Mouse (Mus musculus) cerebellum, adult (tissue): Measurements from ENCODE around the gene Cbx6.

Source experiments
- ATAC-seq: cut with Nextera tagmentation; 2 replicates; pipeline ENCODE4 v1.9.2; 2017; ENCODE audit warnings: mild to moderate bottlenecking, moderate library complexity, mixed read lengths; ENCODE audit not compliant: insufficient number of reproducible peaks, low FRiP score, low TSS enrichment

Cbx6 gene

GRCm38 (mm10) chr15:79805246-79805645 is 29.2 kb downstream of the Cbx6 start:
- ATAC-seq: no peak

DNA sequence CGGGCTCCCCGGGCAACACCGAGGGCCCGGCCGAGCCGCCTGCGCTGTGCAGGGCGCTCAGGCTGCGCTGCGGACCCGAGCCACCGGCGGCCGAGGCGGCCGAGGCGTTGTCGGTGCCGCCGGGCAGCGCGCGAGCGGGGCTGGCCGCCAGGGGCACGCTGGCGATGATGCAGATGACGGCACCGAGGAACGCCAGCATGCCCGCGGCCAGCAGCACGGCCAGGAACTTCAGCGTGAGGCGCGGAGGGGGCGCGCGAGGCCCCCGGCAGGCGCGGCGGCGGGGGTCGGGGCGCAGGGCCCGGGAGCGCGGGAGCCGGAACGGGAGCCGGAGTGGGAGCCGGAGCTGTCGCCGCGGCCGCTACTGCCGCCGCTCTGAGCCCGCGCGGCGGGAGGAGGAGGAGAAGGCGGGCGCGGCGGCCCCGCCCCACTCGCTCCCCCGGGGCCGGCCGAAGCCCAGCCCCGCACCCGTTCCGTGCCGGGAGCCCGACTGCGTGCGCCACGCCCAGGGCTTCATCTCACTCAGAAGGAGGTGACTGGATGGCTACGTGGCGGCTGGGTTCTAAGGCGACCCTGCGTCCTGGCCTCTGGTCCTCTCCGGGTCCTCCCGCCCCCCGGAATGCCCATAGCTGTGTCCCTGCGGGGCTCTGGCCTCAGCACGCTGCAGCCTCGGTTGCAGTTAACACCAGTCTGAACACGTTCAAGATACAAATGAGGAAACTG is 30.0 kb downstream of the Cbx6 start, which contains the start of gene Nptxr:
Nptxr (minus strand) TSS at position 415 of the 720 bp plus-strand sequence.
- ATAC-seq: peak; percentile 56; the same call in 1 of the 2 replicates

DNA sequence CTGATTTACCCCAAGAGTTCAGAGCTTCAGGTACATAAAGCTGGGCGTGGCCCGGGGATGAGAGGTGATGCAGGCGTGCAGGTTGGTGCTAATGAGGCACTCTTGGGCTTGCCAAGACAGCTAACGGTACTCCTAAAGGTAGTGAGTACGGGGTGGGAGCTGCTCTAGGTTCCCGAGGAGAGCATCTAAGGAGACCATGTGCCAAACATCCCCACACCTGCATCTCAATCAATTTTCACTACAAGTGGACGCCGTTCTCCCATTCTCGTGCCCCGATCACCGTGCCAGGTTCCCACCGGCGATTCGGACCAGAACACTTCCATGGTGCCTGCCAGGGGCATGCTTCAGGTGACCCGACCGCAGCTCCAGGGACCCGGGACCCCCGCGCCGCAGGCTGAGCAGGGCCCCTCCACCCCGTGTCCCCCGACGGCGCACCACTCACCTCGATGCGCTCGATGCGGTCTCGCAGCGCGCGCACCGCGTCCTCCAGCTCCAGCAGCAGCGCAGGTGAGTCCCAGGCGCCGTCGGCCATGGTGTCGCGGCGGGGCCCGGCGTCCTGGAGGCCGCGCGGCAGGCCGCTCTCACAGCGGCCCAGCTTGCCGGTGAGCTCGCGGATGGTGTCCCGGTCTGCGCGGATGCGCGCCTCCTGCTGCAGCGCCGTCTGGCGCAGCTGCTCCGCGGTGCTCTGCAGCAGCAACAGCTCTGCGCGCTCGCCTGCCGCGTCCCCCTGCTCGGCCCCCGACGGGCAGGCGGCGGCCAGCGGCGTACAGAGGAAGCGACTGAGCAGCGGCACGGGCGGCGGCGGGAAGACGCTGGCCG is 30.7 kb downstream of the Cbx6 start:
- peak; percentile 11; the same call in 1 of the 2 replicates for ATAC-seq

DNA sequence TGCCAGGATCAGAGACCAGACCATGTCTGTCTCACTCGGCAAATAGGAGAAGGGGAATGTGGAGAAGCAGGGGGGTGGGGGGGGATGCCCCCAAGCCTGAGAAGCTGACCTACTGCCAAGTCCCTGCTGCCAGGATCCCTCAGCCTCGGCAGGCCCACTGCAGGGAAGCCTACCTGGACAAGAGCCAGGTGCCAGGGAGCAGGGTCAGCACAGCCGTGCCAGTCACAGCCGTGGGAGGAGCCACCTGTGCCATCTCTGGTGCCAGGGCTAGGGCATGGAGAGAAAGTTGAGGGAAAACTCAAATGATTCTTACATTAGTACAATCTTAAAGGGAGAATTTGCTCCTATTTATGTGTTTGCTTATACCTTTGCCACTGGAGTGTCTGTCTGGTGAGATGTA is 32.2 kb downstream of the Cbx6 start:
- no peak for ATAC-seq

- ATAC-seq: no peak
Measured at GRCm38 (mm10) chr15:79801646-79802045, 32.8 kb downstream of the Cbx6 start.

- no peak for ATAC-seq
Measured at GRCm38 (mm10) chr15:79800701-79801100, 33.8 kb downstream of the Cbx6 start.

DNA sequence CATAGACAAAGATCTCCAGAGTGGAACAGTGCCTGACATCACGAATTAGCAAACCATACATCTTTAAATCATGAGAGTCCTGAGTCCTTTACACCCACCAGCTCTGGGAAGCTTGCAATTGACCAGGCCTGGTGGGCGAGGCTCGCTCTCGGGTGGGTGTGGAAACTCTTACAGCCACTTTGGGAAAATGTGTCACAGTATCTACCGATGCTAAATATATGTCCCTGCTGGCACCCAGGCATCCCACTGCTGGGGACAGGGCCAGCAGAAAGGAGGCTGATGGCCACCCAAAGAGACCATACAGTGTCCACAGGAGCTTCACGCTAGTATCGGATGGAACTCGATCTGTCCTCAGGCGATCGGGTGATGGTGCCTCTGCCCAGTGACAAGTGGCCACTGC is 35.9 kb downstream of the Cbx6 start:
- ATAC-seq: no peak

- peak; percentile 23; the same call in 1 of the 2 replicates for ATAC-seq
Measured at GRCm38 (mm10) chr15:79797680-79798079, 36.8 kb downstream of the Cbx6 start.

DNA sequence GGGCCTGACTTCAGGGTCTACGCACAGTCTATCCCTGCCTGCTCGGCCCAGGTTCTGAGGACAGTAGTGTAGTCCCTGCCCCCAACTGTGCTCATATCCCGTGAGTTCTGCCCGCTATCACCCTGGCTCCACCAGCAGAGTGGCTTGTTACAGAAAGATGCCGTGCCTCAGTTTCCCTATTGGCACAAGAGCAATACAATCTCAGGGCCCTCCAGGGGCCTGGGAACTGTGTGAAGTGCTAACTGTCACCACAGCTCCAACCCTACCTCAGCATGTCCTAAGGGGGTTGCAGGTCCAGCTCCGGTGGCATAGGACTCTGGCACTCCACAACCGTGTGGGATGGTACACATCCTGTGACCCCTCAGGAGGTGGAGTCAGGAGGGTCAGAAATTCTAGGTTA is 37.4 kb downstream of the Cbx6 start:
- no peak for ATAC-seq

DNA sequence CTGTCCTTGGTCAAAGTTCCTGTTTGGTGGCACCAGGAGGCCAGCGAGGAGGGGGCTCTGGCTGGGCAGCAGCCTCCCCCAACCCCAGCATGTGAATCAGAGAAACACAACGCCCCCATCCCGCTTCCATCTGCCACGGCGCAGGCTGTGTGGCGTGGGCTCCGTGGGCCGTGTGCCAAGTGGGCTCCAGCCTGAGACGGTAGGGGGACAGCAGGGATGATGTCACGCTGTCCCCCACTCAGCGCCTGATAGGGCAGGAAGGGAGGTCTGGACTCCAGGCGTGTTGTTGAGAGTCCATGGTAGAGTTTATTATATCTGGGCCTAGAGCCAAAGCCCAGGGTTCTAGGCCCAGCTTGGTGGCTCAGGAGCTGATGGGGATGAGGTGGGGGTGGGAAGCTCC is 38.2 kb downstream of the Cbx6 start:
- ATAC-seq: no peak

- ATAC-seq: no peak
Measured at GRCm38 (mm10) chr15:79794173-79794572, 40.3 kb downstream of the Cbx6 start.

GRCm38 (mm10) chr15:79793076-79793475 is 41.4 kb downstream of the Cbx6 start:
- no peak for ATAC-seq

- no peak for ATAC-seq
Measured at GRCm38 (mm10) chr15:79792455-79792854, 42.0 kb downstream of the Cbx6 start.

DNA sequence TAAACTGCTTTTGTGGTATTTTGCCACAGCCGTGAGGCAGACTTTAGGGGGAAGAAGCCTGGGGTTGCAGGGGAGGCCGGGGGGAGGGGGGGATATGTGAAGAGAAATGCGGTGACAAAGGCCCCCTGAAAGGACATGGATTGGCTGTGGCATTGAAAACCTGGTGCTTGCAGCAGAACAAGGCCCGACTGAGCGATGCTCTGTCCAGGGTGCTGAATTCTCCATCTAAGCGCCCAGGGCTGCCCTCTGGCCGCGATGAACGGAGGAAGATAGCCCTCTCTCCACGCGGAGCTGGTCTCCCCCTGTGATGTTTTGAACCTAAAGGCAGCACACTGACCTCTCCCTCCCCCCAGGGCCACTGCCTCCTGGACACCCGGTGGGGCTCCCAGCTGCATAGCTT is 43.0 kb downstream of the Cbx6 start:
- no peak for ATAC-seq

- no peak for ATAC-seq
Measured at GRCm38 (mm10) chr15:79790905-79791304, 43.6 kb downstream of the Cbx6 start.

GRCm38 (mm10) chr15:79790111-79790510 is 44.4 kb downstream of the Cbx6 start:
- no peak for ATAC-seq

DNA sequence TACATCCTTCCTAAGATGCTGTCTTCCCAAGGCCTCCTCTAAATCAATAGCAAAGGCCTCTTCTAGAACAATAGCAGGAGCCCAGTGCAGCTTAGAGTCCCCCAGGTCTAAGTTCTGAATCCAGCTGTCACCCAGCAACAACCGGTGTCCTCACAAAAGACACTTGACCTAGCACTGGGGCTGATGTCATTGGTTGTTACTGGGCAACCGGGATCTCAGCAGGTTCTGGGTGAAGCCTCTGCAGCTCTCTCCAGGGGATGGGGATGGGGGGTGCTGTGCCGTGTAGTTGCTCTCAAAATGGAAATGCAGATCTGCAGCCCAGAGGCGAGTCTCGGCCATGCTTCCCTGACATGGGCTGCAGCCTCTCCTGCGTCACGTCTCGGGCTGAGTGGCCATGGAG is 46.7 kb downstream of the Cbx6 start:
- ATAC-seq: no peak

DNA sequence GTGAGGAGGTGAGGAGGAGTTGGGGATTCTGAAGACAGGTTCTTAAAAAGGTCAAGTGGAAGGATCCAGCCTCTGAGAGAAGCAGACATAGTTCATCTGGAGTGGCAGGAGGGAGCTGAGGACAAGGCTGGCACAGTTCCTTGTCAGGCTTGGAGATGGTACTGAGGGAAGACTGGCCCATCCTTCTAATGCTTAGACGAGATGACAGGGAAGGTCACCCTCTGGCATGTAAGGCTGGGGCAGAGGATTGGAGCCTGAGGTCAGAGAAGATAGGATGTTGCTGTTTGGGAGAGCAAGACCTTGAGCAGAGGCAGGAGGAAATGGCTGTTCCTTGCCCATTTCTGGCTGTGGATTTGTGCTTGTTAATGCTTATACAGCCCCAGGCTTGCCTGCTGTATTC is 49.4 kb downstream of the Cbx6 start:
- ATAC-seq: no peak

GRCm38 (mm10) chr15:79777749-79778148 is 56.7 kb downstream of the Cbx6 start, which contains the start of gene Dnal4:
Dnal4 (minus strand) TSS chr15:79777849.
- ATAC-seq: no peak

DNA sequence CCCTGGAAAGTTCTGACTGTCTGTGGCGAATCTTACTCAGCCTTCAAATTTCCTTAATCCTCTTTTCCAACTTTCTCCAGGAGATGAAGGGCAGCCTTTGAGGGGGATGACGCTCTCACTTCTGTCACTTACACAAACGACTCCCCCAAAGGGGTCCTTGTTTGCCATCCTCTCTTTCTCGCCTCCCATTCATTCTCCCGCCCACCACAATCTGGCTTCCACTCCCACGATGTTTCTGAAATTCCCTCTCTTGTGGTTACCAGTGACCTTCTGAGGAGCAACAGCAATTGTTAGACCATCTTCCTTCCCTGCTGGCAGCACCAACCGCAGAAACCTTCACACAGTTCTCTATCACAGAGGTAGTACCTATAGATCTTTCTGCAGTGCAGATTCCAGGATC is 58.8 kb downstream of the Cbx6 start:
- ATAC-seq: no peak
